Mouse (Mus musculus): ENCODE results near the gene Pald1.
A peak's percentile ranks its signal among the peaks of the same experiment; 100 is the strongest.

Pald1 gene

DNA sequence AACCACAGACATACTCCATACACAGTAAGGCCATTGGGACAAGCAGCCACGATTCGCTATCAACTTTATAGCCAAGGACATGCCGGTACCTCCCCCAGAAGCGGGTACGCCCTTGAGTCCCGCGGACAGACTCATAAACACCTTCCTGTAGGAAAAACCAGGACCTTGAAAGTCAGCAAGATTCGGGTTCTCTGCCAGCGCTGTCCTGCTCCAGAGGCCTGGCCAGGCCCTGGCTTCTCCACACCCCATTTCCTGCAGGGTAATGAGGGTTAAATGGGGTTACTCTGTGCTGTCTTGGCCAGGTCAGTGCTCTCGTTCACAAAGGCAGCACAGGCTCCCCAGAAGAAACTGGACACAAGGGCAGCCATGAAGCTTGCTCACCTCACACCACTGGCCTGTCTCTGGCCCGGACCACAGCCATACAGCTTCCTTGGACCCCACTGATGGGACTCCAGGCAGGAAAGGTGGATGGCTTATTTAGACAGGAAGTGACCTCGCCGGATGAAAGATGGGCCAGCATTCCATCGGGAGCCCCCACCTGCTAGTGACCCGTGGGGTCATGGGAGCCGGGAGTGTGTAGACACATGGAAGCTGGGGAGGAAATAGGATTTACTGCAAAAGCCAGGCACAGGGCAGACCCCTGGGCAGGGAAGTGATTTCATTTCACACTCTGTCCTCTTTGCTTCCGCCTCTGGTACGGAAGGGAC lies 12.9 kb downstream of the Pald1 start:
- DNase-seq (ENCODE audit: low spot score in 2 of 2), result no peak

DNA sequence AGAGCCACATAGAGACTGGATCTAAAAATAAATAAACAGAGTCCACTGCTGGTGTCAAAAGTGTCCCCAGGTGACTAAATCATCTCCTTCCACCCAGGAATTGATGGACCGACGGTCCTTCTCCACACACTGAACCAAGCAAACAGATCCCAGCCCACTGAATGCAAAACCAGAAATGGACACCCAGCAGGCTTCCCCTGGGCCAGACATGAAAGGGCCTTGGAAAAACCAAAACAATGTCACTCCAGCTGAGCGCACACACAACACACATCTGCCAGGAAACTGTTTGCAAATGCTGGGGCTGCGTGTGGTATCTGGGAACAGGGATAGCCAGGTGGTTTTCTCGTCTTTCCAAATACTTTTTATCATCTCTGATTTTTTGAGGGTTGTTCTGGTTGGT lies 13.6 kb downstream of the Pald1 start:
- DNase-seq (ENCODE audit: low spot score in 2 of 2), result no peak

- DNase-seq (ENCODE audit: low spot score in 2 of 2), result no peak
These were observed 17.4 kb downstream of the Pald1 start for GRCm38 (mm10) chr10:61365902-61366301.

DNA sequence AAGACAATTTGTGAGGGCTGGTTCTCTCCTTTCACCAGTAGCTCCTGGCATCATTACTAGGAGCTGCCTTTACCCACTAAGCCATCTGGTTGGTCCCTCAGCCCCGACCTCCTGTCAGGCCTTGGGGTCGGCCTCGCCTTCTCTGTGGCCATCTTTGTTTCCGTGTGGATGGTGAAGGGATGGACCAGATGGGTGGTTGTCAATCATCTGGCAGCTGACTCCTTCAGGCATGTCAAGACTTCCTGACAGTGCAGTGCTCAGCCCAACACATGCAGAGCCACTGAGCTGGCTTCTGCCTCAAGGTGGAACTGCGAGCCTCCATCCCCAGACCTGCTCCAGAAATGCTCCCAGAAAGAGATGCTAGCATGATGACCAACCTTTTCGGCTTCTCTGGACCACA lies 18.9 kb downstream of the Pald1 start:
- DNase-seq (ENCODE audit: low spot score in 2 of 2), result no peak

DNA sequence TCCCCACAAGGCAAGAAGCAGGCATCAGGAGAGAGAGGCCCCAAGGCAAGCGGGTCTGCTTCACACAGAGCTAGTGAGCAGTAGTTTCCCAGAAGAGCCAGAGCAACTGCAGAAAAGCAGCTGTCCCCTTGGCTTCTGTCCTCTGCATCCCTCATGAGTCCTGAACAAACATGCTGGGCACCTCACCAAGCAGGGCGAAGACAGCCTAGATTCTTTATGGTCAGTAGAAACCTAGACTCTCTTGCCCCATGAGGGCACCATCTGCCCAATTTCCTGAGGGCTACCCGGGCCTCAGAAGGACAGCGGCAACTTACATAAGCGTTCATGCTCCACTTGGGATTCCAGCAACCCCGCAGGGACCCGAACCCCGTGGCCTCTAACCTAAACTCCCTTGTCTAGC lies 20.3 kb downstream of the Pald1 start:
- no peak for DNase-seq (ENCODE audit: low spot score in 2 of 2)

- DNase-seq (ENCODE audit: low spot score in 2 of 2), result no peak
These were observed 20.8 kb downstream of the Pald1 start for GRCm38 (mm10) chr10:61362483-61362882.

- no peak for DNase-seq (ENCODE audit: low spot score in 2 of 2)
These were observed 22.7 kb downstream of the Pald1 start for GRCm38 (mm10) chr10:61360667-61361066.

DNA sequence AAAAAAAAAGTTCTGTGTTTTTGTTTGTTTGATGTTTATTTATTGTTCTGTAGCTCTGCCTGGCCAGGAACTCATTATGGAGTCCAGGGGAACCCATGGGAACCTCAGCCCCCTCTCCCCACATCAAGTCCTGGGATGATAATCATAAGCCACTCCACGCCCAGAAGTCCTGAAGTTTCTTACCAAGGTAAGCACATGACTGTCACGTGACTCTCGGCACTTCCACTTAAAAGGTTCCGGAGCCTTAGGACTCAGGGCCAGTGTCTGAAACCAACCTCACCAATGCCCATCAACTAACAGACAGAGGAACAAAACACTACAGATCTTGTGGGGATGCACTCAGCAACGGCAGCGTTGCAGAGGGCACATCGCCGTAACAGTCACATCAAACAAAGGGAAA lies 23.9 kb downstream of the Pald1 start:
- DNase-seq (ENCODE audit: low spot score in 2 of 2), result no peak

GRCm38 (mm10) chr10:61357658-61358057 lies 25.7 kb downstream of the Pald1 start:
- DNase-seq (ENCODE audit: low spot score in 2 of 2), result no peak

GRCm38 (mm10) chr10:61356568-61356967 lies 26.8 kb downstream of the Pald1 start:
- DNase-seq (ENCODE audit: low spot score in 2 of 2), result no peak

DNA sequence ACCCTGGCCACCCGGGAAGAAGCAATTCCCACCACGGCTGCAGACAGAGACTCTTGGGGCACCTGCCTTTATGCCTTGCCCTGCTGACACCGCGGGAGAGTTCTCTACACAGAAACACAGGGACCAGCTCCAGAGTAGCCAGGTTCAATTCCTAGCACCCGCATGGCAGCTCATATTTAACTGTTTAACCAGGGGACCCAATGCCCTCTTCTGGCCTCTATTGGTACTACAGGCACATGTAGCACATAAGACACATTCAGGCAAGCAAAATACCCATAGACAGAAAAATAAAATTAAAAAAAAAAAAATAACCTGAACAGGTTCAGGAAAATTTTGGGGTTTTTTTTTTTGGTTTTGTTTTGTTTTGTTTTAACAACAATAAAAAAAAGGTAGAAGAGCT lies 27.2 kb downstream of the Pald1 start:
- DNase-seq (ENCODE audit: low spot score in 2 of 2), result no peak

GRCm38 (mm10) chr10:61355611-61356010 lies 27.7 kb downstream of the Pald1 start:
- no peak for DNase-seq (ENCODE audit: low spot score in 2 of 2)

DNA sequence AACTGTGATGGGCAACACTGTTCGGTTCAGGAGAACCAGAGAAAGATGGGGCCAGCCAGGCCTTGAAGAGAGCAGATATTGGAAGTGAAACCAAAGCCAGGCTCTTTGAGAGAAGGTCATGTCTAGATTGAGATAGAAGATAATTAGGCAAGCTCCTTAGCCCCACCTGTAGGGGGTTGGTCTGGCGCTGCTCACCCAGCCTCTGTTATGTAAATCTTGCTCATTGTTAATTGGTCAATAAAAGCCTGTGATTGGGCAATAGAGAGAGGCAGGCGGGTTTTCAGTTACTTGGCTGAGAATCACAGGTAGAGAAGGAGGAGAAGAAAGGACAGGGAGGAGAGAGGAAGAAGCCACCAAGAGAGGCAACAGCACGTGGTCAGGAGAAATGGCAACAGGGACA lies 32.1 kb downstream of the Pald1 start:
- no peak for DNase-seq (ENCODE audit: low spot score in 2 of 2)

DNA sequence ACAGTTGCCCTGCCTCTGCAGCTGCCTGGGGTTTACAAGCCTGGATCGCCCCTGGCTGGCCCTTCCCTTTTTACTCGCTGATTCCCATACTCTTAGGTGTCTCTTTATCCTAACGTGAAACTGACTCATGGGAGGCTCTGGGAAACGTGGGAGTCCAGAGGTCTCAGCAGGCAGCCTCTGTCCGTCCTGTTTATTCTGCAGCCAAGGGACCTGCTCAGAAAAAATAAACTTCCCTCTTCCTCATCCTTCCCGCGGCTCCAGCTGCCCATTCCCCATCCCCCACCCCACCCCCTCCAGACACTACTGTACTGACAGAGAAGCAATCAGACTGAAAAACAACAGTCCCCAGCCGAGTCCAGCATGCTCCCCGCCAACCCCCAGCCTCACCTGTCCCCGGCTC lies 37.0 kb downstream of the Pald1 start:
- no peak for DNase-seq (ENCODE audit: low spot score in 2 of 2)

- DNase-seq (ENCODE audit: low spot score in 2 of 2), result no peak
These were observed 38.2 kb downstream of the Pald1 start for GRCm38 (mm10) chr10:61345179-61345578.

DNA sequence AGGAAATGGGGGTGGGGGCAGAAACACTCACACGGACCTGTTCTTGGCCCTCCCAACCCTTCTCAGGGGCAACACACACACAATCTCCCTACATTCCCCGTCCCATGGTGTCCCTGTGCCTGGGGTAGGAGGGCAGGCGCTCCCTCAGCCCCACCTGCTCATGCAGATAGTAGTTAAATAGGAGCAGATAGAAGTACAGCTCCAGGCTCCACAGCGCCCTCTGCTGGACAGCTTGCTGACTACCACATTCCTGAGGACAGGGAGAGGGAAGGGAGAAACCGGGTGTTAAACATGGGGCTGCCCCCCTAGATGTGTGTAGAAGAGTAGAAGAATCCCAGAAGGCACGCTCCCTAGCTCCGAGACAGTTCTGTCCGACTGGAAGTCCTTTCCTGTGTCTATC lies 39.4 kb downstream of the Pald1 start:
- DNase-seq (ENCODE audit: low spot score in 2 of 2), result peak; percentile 54 to 55

- DNase-seq (ENCODE audit: low spot score in 2 of 2), result no peak
These were observed 40.6 kb downstream of the Pald1 start for GRCm38 (mm10) chr10:61342750-61343149.

DNA sequence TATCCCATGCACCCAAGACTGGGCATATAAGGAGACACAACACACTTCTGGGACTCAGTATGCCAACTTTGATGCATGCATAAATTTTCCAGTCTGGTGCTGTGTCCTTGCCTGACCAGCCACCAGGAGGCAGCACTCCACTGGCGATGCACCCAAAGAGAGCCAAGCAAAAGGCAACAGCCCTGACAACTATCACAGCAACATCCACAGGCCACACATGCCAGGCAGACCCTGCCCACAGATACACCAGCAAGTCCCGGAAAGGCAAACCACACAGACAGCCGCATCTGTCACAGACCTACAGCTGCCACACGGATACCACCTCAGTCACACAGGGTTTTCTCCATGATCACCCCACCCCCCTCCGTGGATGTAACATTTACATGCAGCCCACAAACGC lies 41.8 kb downstream of the Pald1 start:
- peak; percentile 74 to 78 for DNase-seq (ENCODE audit: low spot score in 2 of 2)

GRCm38 (mm10) chr10:61341045-61341444 lies 42.3 kb downstream of the Pald1 start:
- DNase-seq (ENCODE audit: low spot score in 2 of 2), result no peak

- DNase-seq (ENCODE audit: low spot score in 2 of 2), result no peak
These were observed 43.1 kb downstream of the Pald1 start for GRCm38 (mm10) chr10:61340247-61340646.

DNA sequence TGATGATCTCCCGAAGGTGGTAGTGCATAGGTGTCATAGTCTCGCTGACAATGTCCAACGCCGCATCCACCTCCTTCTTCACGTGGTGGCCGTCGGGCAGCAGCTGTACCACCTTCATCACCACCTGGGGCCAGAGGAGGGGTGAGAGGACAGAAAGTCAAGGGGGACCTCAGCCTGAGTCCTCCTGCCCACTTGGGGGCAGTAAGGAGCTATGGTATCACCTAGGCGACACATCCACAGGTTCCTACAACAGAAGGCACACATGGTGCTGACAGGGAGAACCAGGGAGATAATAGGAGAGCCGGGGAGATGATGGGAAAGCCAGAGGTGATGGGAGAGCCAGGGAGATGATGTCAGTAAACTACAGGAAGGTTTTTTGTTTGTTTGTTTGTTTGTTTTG lies 44.1 kb downstream of the Pald1 start:
- no peak for DNase-seq (ENCODE audit: low spot score in 2 of 2)

DNA sequence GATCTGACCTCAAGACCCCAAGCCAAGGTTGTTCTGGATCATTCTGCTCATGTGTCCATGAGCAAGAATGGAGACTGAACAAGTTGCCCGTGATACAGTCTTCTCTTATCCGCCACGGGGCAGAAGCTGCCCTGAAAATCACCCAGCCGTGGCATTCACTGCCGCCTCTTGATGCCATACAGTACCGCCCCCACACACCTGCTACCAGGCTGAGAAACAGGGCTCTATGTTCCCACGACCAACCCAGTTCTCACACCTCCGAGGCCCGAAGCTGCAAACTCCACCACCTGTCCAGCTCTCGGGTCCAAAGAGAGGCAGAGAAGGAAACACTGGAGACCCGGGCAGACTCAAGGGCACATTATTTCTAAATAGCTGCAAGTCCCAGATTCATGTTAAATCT lies 45.7 kb downstream of the Pald1 start:
- DNase-seq (ENCODE audit: low spot score in 2 of 2), result peak; percentile 8 to 10

DNA sequence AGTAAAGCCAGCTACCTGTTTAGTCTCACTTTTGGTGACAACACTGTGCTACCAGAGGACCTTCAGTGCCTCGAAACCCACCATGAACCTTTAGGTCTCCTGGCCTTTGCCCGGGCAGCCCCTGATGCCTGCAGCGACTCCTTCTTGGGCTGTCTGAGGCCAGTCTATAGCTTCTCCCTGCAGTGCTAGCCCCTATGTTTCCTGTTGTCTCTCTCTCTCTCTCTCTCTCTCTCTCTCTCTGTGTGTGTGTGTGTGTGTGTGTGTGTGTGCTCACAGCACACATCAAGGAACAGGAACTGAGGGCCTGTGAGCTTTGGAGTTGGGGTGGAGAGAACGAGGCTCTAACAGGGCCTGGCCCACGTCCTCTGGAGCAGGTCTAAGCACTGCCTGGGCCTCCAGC lies 46.7 kb downstream of the Pald1 start:
- DNase-seq (ENCODE audit: low spot score in 2 of 2), result no peak

DNA sequence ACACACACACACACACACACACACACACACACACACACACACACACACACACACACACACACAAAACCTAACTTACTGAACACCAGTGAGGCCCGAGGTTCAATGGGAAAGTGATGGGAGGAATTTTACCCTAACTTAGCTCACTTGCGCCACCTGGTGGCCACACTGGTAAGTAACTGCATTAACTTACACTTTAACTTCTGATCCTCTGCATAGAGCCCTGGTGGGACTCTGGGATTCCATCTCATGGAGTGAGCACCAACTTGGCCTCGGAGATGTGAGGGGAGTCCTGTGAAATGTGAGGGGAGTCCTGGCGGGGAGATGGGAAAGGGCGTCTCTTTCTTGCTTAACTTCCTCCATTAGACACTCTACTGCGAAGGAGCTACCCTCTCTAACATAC lies 47.2 kb downstream of the Pald1 start:
- peak; percentile 79 to 86 for DNase-seq (ENCODE audit: low spot score in 2 of 2)

All from frontal cortex, postnatal 36 days (tissue).